Mouse (Mus musculus) embryonic facial prominence, embryonic 12.5 days (tissue): ENCODE measurements around the gene Usp33. TPM values are rescaled to one million over a fixed set of nuclear protein-coding genes. Genes with fewer than 3 reads are reported as not detected.

Experiments
- ATAC-seq: fragments of 200-750 bp; cut with Nextera tagmentation; 2 replicates; pipeline ENCODE4 v1.8.0; 2017; ENCODE audit not compliant: insufficient number of reproducible peaks, insufficient read depth, low FRiP score, low TSS enrichment
- H3K27ac ChIP-seq: fragments of 300-500 bp; sonication (generic); 2 replicates; pipeline ENCODE4 v1.5.1; 2016; ENCODE audit warnings: mild to moderate bottlenecking
- H3K27me3 ChIP-seq: fragments of 300-500 bp; sonication (generic); 2 replicates; pipeline ENCODE4 v1.6.1; 2016; ENCODE audit warnings: mild to moderate bottlenecking, moderate library complexity
- H3K36me3 ChIP-seq: fragments of 300-500 bp; sonication (generic); 2 replicates; pipeline ENCODE4 v1.6.1; 2016; ENCODE audit warnings: mild to moderate bottlenecking
- H3K4me1 ChIP-seq: fragments of 300-500 bp; sonication (generic); 2 replicates; pipeline ENCODE4 v1.6.1; 2016
- H3K4me2 ChIP-seq: fragments of 300-500 bp; sonication (generic); replicated peaks from 2 replicates; pipeline ENCODE4 v1.6.1; 2016; ENCODE audit warnings: mild to moderate bottlenecking, moderate library complexity
- H3K4me3 ChIP-seq: fragments of 300-500 bp; sonication (generic); 2 replicates; pipeline ENCODE4 v1.5.1; 2016; ENCODE audit warnings: mild to moderate bottlenecking
- H3K9ac ChIP-seq: fragments of 300-500 bp; sonication (generic); 2 replicates; pipeline ENCODE4 v1.6.1; 2016; ENCODE audit warnings: mild to moderate bottlenecking, moderate library complexity
- H3K9me3 ChIP-seq: fragments of 300-500 bp; sonication (generic); 2 replicates; pipeline ENCODE4 v1.6.1; 2016; ENCODE audit warnings: mild to moderate bottlenecking, moderate library complexity
- WGBS: fragments of 180-500 bp; shearing (Covaris S2); methylation state at CpG from one replicate; pipeline ENCODE4 v1.1.7; 2016; 5-methylcytosine and 5-hydroxymethylcytosine counted together
- polyA plus RNA-seq: library from polyadenylated mRNA; unstranded; fragments of >200 nt; fragmentation: Nextera tagmentation; extraction: Ambion mirVana; gene quantifications from 2 replicates; pipeline ENCODE4 v1.2.1, GENCODE M21; 2016

The Usp33 gene
- polyA plus RNA-seq, 1 experiment from 2014 or later = 51.1 TPM

DNA sequence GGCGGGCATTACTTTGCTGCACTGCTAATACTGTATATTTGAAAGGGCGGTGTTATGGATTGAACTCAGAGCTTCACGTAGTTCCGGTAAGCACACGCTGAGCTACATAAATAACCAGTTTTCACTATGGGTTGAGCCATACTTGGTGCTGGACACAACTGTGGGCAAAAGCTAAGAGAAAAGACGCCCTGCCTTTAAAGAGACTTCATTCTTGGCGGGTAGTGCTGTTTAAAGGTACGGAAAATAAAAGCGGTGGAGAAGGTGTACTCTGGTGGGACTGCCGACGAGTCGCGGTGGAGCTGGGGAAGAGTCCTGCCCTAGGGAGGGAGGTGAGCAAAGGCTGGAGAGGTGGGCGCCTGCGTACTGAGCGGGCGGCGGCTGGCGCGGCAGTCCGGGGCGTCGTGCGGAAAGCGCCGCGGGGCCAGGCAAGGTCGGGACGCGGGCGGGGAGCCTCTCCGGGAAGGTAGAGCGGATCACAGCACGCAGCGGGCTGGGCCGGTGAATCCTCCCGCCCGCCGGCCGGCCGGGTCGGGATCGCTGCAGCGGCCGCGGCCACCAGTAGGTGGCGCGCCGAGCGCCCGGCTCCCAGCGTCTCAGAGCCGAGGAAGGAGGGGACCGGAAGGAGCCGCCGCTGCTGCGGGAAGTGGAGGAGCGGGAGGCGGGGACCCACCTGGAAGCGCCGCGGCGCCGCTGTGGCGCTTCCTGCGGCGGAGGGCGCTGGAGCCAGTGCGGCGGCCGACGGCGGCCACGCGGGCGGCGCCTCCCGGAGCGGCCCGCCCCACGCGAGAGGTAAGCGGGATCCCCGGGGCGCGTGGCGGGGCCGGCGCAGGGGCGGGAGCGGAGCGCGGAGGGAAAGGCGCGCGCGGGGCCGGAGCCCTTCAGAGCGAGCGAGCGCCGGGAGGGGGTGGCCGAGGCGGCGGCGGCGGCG is 49.3 kb downstream of the Usp33 start, which contains the start of gene Zzz3:
TSS of gene Zzz3 (plus strand) at position 124 of the 928 bp plus-strand sequence.
- H3K9me3 ChIP-seq = no peaks in the 10 kb centered on the region
- no peaks in the 10 kb centered on the region for H3K36me3 ChIP-seq
- under 1% methylated on average over 97 of the region's 108 CpGs for WGBS
- peak within 1 kb of the TSS; percentile 94 for H3K9ac ChIP-seq
- peak within 1 kb of the TSS; percentile 75 for H3K4me2 ChIP-seq
- H3K27me3 ChIP-seq = no peaks in the 10 kb centered on the region
- peak within 1 kb of the TSS; percentile 99 for H3K27ac ChIP-seq
- H3K4me1 ChIP-seq = peaks cover 16% of the 10 kb centered on the region
- H3K4me3 ChIP-seq = peak within 1 kb of the TSS; percentile 67
- peak; percentile 93 for ATAC-seq

DNA sequence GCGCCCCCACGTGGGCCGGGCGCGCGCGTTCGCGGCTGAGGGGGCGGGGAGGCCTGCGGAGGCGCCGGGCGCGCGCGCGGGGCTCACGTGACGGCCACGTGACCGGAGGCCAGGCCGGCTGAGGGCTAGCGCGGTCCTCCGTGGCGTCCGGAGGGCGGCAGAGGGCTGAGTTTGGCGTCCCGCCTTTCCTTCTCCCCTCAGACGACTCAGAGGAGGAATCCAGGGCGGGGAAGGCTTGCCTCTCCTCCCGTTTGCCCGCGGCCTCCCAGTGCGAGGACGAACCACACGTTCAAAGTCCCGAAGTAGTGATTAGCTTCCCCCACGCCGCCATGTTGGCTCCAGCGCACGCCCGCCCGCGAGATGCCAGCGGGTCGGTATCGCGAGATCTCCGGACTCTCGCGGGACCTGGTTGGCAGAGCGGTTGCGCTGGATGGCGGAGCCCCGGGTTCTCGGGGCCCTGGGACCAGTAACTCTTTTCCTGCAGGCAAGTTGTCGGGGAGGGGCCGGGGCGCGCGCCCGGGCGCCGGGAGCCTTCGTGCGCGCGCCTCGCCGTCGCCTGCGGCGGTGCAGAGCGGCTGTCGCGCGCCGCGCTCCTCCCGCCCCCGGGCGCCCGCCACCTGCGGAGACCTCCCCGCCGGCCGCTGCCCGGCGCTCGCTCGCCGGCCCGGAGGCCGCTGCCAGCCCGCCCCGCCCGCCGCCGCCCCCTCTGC is 50.2 kb downstream of the Usp33 start:
- Histone ChIP-seq H3K4me2 (peak overlapping the region; percentile 75), H3K9me3 (no peaks in the 10 kb centered on the region), H3K36me3 (no peaks in the 10 kb centered on the region), H3K27me3 (no peaks in the 10 kb centered on the region), H3K9ac (peak overlapping the region; percentile 94), H3K4me1 (peaks cover 17% of the 10 kb centered on the region), H3K4me3 (peak overlapping the region; percentile 67), H3K27ac (peak overlapping the region; percentile 99)
- peak; percentile 80 for ATAC-seq
- WGBS = under 1% methylated on average over 92 of the region's 102 CpGs

DNA sequence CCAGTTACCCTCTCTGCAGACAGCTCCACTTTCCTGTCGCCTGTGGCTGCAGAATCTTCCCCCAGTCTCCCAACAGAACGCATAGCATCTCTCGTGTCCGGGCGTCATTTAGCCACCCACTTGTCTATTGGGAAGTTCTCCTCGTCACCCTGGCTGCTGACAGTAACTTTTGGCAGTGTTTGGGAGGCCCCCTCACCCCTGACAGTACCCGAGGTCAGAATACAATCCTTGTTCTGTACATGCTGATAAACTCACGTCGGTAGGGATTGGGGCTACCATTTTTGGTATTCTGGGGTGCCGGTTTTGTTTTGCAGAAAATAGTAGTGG is 50.7 kb downstream of the Usp33 start:
- Histone ChIP-seq H3K9ac (peak overlapping the region; percentile 94), H3K9me3 (no peaks in the 10 kb centered on the region), H3K4me1 (peaks cover 22% of the 10 kb centered on the region), H3K4me2 (peak overlapping the region; percentile 75), H3K36me3 (no peaks in the 10 kb centered on the region), H3K27me3 (no peaks in the 10 kb centered on the region), H3K4me3 (peak overlapping the region; percentile 67), H3K27ac (peak overlapping the region; percentile 99)
- 2% methylated on average over 10 of the region's 10 CpGs for WGBS
- no peak for ATAC-seq

- Histone ChIP-seq H3K4me1 (peaks cover 27% of the 10 kb centered on the region), H3K4me3 (peak overlapping the region; percentile 67), H3K4me2 (peak overlapping the region; percentile 75), H3K36me3 (no peaks in the 10 kb centered on the region), H3K27me3 (no peaks in the 10 kb centered on the region), H3K27ac (peak overlapping the region; percentile 99; the same call in 1 of the 2 replicates), H3K9ac (peak overlapping the region; percentile 94), H3K9me3 (no peaks in the 10 kb centered on the region)
- ATAC-seq = no peak
- WGBS = 68% methylated on average over 9 of the region's 9 CpGs
Measured at GRCm38 (mm10) chr3:152397335-152397940, 51.2 kb downstream of the Usp33 start.

DNA sequence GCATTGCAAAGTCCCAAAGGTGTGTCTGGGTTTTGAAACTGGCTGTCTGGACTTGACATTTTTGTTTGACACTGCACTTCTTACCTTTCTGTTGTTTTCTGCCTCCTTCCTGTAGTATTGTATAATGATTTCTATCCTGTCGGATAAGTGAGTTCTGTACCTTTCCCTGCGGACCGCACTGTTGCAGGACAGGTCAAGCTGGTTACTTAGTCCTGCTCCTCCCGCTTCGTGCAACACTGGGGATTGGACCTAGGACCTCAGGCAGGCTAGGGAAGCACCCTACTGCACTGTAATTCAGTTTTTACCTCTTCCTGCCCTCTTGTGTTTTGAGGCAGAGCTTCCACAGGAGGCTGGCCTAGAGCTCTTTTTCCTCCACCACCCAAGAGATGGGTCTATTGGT is 54.2 kb downstream of the Usp33 start:
- WGBS = 74% methylated on average over 5 of the region's 5 CpGs
- Histone ChIP-seq H3K27me3 (no peaks in the 10 kb centered on the region), H3K36me3 (no peaks in the 10 kb centered on the region), H3K4me2 (no peak overlapping the region), H3K4me1 (peaks cover 16% of the 10 kb centered on the region), H3K9ac (no peak overlapping the region; the same call in 1 of the 2 replicates), H3K27ac (no peak overlapping the region), H3K4me3 (no peak overlapping the region), H3K9me3 (no peaks in the 10 kb centered on the region)
- ATAC-seq = no peak

DNA sequence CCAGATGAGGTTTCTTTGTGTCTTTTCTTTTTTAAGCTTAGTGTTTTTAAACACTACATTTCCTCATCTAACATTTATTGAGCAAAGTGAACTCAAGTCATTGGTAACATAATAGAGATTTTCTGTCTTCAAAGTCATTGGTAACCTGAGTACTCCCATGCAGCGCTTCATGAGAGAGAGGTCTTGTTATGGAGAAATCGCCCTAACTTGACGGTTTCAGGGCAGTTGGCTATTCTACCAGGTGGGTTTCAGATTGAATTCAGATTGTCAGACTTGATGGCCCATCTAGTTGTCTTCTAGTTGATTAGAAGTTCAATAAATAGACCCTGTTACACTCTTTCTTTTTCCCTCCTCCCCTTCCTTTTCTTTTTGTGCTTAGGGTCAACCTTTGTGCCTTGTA is 54.6 kb downstream of the Usp33 start:
- Histone ChIP-seq H3K27me3 (no peaks in the 10 kb centered on the region), H3K36me3 (no peaks in the 10 kb centered on the region), H3K9me3 (no peaks in the 10 kb centered on the region), H3K4me2 (no peak overlapping the region), H3K4me3 (no peak overlapping the region), H3K9ac (no peak overlapping the region), H3K27ac (no peak overlapping the region), H3K4me1 (peaks cover 16% of the 10 kb centered on the region)
- no peak for ATAC-seq
- 66% methylated on average over 3 of the region's 3 CpGs for WGBS

GRCm38 (mm10) chr3:152401964-152402670 is 55.8 kb downstream of the Usp33 start:
- Histone ChIP-seq H3K4me3 (no peak overlapping the region), H3K4me2 (no peak overlapping the region), H3K4me1 (peaks cover 16% of the 10 kb centered on the region), H3K9ac (no peak overlapping the region), H3K9me3 (no peaks in the 10 kb centered on the region), H3K27me3 (no peaks in the 10 kb centered on the region), H3K36me3 (no peaks in the 10 kb centered on the region), H3K27ac (no peak overlapping the region)
- 74% methylated on average over 7 of the region's 7 CpGs for WGBS
- 0 out of 2 replicates have a peak, but pooled peaks have one; percentile 10 for ATAC-seq

- no peak overlapping the region for H3K4me3 ChIP-seq
- H3K9me3 ChIP-seq = no peaks in the 10 kb centered on the region
- H3K27me3 ChIP-seq = no peaks in the 10 kb centered on the region
- ATAC-seq = no peak
- H3K9ac ChIP-seq = no peak overlapping the region
- WGBS = 88% methylated on average over 3 of the region's 3 CpGs
- H3K27ac ChIP-seq = no peak overlapping the region
- H3K36me3 ChIP-seq = no peaks in the 10 kb centered on the region
- no peak overlapping the region for H3K4me2 ChIP-seq
- peaks cover 12% of the 10 kb centered on the region for H3K4me1 ChIP-seq
Measured at GRCm38 (mm10) chr3:152402671-152403066, 56.4 kb downstream of the Usp33 start.

- 60% methylated on average over 2 of the region's 2 CpGs for WGBS
- Histone ChIP-seq H3K27ac (no peak overlapping the region), H3K9ac (no peak overlapping the region), H3K36me3 (no peaks in the 10 kb centered on the region), H3K4me2 (no peak overlapping the region), H3K9me3 (no peaks in the 10 kb centered on the region), H3K27me3 (no peaks in the 10 kb centered on the region), H3K4me1 (peaks cover 11% of the 10 kb centered on the region), H3K4me3 (no peak overlapping the region)
- no peak for ATAC-seq
Measured at GRCm38 (mm10) chr3:152403827-152404226, 57.5 kb downstream of the Usp33 start.

- no peaks in the 10 kb centered on the region for H3K27me3 ChIP-seq
- no peaks in the 10 kb centered on the region for H3K36me3 ChIP-seq
- no peaks in the 10 kb centered on the region for H3K9me3 ChIP-seq
- no peak overlapping the region for H3K27ac ChIP-seq
- H3K9ac ChIP-seq = no peak overlapping the region
- no peak overlapping the region for H3K4me2 ChIP-seq
- ATAC-seq = no peak
- H3K4me3 ChIP-seq = no peak overlapping the region
- H3K4me1 ChIP-seq = peaks cover 11% of the 10 kb centered on the region
- 93% methylated on average over 7 of the region's 7 CpGs for WGBS
Measured at GRCm38 (mm10) chr3:152405420-152405819, 59.1 kb downstream of the Usp33 start.

DNA sequence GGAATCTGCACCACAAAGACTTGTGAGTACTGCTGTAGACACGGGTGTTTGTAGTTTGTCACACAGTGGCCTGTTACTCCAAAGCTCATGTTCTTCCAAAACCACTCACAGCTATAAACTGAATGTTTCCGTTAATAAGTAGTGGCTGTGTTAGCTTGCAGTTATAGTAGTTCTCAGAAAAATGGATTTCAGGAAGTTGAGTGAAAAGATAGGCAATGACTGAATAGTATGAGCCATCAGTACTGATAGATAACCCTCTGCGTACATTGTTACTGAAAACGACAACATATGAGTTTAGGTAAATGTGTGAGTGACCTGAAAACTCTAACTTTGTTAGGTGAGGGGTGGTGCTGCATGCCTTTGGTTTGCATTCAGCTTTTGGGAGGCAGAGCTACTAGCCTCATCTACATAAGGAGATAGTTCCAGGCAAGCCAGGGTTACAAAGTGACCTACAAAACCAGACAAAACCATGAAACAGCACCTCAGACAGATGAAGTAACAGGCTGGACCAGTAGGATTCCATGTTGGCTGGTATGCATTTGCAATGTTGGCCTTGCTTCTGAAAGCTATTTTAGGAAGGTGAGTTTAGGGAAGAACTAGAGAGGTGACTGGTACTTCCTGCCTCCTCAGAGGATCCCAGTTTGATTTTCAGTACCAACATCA is 59.8 kb downstream of the Usp33 start:
- no peaks in the 10 kb centered on the region for H3K9me3 ChIP-seq
- H3K4me3 ChIP-seq = no peak overlapping the region
- H3K9ac ChIP-seq = no peak overlapping the region
- no peak for ATAC-seq
- H3K4me1 ChIP-seq = peaks cover 11% of the 10 kb centered on the region
- 80% methylated on average over 4 of the region's 4 CpGs for WGBS
- H3K36me3 ChIP-seq = no peaks in the 10 kb centered on the region
- no peak overlapping the region for H3K4me2 ChIP-seq
- H3K27ac ChIP-seq = no peak overlapping the region
- H3K27me3 ChIP-seq = no peaks in the 10 kb centered on the region
